Mouse (Mus musculus) liver, embryonic 14.5 days (tissue): ENCODE measurements around the gene Wnt7b. TPM values are rescaled to one million over a fixed set of nuclear protein-coding genes. Genes with fewer than 3 reads are reported as not detected.

Experiments
- ATAC-seq: fragments of 200-750 bp; cut with Nextera tagmentation; 2 replicates; pipeline ENCODE4 v1.8.0; 2017; ENCODE audit warnings: moderate number of reproducible peaks, mild to moderate bottlenecking, moderate library complexity; ENCODE audit not compliant: insufficient read depth
- DNase-seq, 3 experiments: peaks; one replicate each; pipeline ENCODE4 v3.0.0-alpha.2; 2012 to 2013; ENCODE audit warnings: low read depth in 3 of 3, low spot score in 3 of 3
- H3K27ac ChIP-seq: fragments of 300-500 bp; sonication (generic); 2 replicates; pipeline ENCODE4 v1.5.1; 2014; ENCODE audit warnings: moderate library complexity, mild to moderate bottlenecking, control low read depth, inconsistent platforms
- H3K27me3 ChIP-seq: fragments of 300-500 bp; sonication (generic); 2 replicates; pipeline ENCODE4 v1.6.1; 2014; ENCODE audit warnings: mild to moderate bottlenecking, low read length, moderate library complexity; ENCODE audit not compliant: control insufficient read depth, insufficient read depth
- H3K36me3 ChIP-seq: fragments of 300-500 bp; sonication (generic); replicated peaks from 2 replicates; pipeline ENCODE4 v1.6.1; 2014; ENCODE audit warnings: low read depth; ENCODE audit not compliant: control insufficient read depth, insufficient read depth
- H3K4me1 ChIP-seq, 2 experiments: fragments of 200-500 bp in 1 of 2; fragments of 300-500 bp in 1 of 2; sonication (generic) in 1 of 2; replicated peaks; 2 replicates each; pipeline ENCODE4 v1.6.1; 2012 to 2014; ENCODE audit warnings: antibody characterized with exemption in 1 of 2, inconsistent platforms in 1 of 2, low read length in 1 of 2; ENCODE audit not compliant: control insufficient read depth in 2 of 2, insufficient read depth in 2 of 2
- H3K4me2 ChIP-seq: fragments of 300-500 bp; sonication (generic); 2 replicates; pipeline ENCODE4 v1.6.1; 2014; ENCODE audit warnings: low read depth, mild to moderate bottlenecking, control low read depth, moderate library complexity
- H3K4me3 ChIP-seq, 2 experiments: fragments of 200-500 bp in 1 of 2; fragments of 300-500 bp in 1 of 2; sonication (generic) in 1 of 2; 2 replicates each; pipeline ENCODE4 v1.5.1; 2012 to 2014; ENCODE audit warnings: low read depth in 2 of 2, low read length in 2 of 2, mild to moderate bottlenecking in 2 of 2, control low read depth in 1 of 2, inconsistent platforms in 1 of 2, moderate library complexity in 1 of 2; ENCODE audit not compliant: insufficient read depth in 1 of 2
- H3K9ac ChIP-seq: fragments of 300-500 bp; sonication (generic); replicated peaks from 2 replicates; pipeline ENCODE4 v1.6.1; 2014; ENCODE audit warnings: mild to moderate bottlenecking, control low read depth, moderate library complexity
- H3K9me3 ChIP-seq: fragments of 300-500 bp; sonication (generic); 2 replicates; pipeline ENCODE4 v1.6.1; 2016; ENCODE audit warnings: low read length, mixed read lengths; ENCODE audit not compliant: control insufficient read depth
- CTCF ChIP-seq: IDR thresholded peaks from 2 replicates; pipeline ENCODE4 v1.5.1; 2016; ENCODE audit warnings: antibody characterized with exemption, low read depth, control low read depth
- EP300 ChIP-seq: IDR thresholded peaks from 2 replicates; pipeline ENCODE4 v1.6.1; 2016; ENCODE audit warnings: antibody characterized with exemption, low read depth
- WGBS: fragments of 180-500 bp; shearing (Covaris S2); extraction: QIAGEN DNeasy Blood & Tissue Kit; methylation state at CpG from one replicate; pipeline ENCODE4 v1.1.7; 2014; ENCODE audit not compliant: insufficient replicate concordance; 5-methylcytosine and 5-hydroxymethylcytosine counted together
- polyA plus RNA-seq, 2 experiments: library from polyadenylated mRNA; depleted of rRNA in 1 of 2; stranded (reverse) in 1 of 2; unstranded in 1 of 2; fragments of >200 nt; fragmentation: Nextera tagmentation in 1 of 2; extraction: Ambion mirVana in 1 of 2; gene quantifications; 2 replicates each; pipeline versions ENCODE4 v1.2.1 to v1.2.3; 2012 to 2014

The Wnt7b gene
- polyA plus RNA-seq, 2 experiments, result 0.03 to 0.08 TPM

- ATAC-seq, result no peak
- no peak overlapping the region for H3K27ac ChIP-seq
- H3K4me3 ChIP-seq, result no peak overlapping the region
- no peak overlapping the region for H3K4me2 ChIP-seq
- H3K36me3 ChIP-seq, result no peaks in the 10 kb centered on the region
- no peaks in the 10 kb centered on the region for H3K9me3 ChIP-seq
- TF ChIP-seq CTCF (no peak), EP300 (no peak)
- DNase-seq, result no peak
- WGBS, result 14% methylated on average over 21 of the region's 21 CpGs
- no peak overlapping the region for H3K9ac ChIP-seq
- H3K27me3 ChIP-seq, result peaks cover 3% of the 10 kb centered on the region
- no peaks in the 10 kb centered on the region for H3K4me1 ChIP-seq
These were observed 33.3 kb upstream of the Wnt7b start for GRCm38 (mm10) chr15:85615537-85616100.

DNA sequence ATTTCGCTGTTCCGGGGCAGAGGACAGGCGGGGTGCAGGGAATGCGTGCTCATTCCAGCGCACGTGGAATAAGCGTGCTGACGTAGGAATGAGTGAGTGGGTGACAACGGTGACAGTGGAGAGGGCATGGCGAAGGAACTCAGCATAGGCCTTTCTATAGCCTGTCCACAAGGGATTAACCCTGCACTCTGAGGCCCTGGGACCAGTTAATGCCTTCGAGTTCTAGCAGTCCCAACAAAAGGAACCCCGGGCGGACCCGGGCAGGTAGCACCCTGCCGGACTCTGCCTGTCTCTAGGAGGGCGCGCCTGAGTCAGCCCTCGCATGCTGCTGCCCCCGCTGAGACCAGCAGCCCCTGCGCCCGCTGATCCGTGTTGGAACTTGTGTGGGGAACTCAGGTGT, 32.8 kb upstream of the Wnt7b start:
- H3K4me1 ChIP-seq, result no peaks in the 10 kb centered on the region
- ATAC-seq (no peak), DNase-seq (no peak)
- WGBS, result 45% methylated on average over 22 of the region's 22 CpGs
- H3K27ac ChIP-seq, result no peak overlapping the region
- peaks cover 3% of the 10 kb centered on the region for H3K27me3 ChIP-seq
- H3K4me3 ChIP-seq, result no peak overlapping the region
- H3K9ac ChIP-seq, result no peak overlapping the region
- H3K36me3 ChIP-seq, result no peaks in the 10 kb centered on the region
- TF ChIP-seq EP300 (no peak), CTCF (no peak)
- no peaks in the 10 kb centered on the region for H3K9me3 ChIP-seq
- H3K4me2 ChIP-seq, result no peak overlapping the region

DNA sequence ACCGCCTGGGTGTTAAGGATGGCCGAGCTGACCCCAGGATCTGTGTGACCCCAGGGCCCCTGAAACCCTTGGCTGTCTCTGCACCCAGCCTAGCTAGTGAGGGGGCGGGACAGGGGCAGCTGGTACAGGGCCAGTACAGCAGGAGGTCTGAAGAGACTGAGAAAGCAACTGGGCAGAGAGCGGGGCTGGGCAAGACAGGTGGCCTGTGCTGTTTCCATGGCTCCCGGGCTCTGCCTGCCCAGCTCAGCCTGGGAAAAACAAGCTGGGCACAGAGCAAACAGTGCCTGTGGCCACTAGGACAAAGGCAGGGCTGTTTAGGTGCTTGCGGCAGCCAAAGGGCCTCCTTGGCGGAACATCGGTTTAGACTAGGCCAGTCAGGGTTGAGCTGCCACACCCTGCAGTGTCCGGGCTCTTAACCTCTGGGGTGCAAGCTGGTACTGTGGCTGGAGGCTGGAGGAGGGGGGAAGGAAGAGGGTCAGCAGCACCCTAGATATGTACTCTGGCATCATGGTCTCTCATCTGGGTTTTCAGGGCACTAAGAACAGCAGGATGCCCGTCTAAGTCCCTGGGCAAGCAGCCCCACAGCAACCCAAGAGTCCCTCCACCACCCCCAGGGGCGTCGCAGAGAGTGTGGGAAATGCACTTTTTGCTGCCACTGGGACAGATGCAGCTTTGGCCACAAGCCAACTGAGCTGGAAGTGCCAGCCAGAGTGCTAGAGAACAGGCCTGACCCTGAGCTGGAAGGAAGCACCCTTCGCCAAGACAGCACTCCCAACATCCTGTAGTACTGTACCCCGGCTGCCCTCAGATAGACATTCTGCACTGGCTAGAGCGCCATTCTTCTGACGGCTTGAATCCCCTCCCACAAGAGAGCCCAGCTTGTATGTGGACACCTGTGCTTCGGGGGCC, 31.3 kb upstream of the Wnt7b start:
- Histone ChIP-seq H3K9me3 (no peaks in the 10 kb centered on the region), H3K4me1 (no peaks in the 10 kb centered on the region), H3K36me3 (no peaks in the 10 kb centered on the region), H3K27ac (no peak overlapping the region), H3K27me3 (peaks cover 3% of the 10 kb centered on the region), H3K9ac (no peak overlapping the region), H3K4me2 (no peak overlapping the region), H3K4me3 (no peak overlapping the region)
- TF ChIP-seq CTCF (no peak), EP300 (no peak)
- 74% methylated on average over 17 of the region's 17 CpGs for WGBS
- DNase-seq (no peak), ATAC-seq (no peak)

GRCm38 (mm10) chr15:85612660-85613357, 30.5 kb upstream of the Wnt7b start:
- 50% methylated on average over 8 of the region's 8 CpGs for WGBS
- ATAC-seq (no peak), DNase-seq (no peak)
- no peak for TF ChIP-seq EP300
- peak; percentile 80 for TF ChIP-seq CTCF
- no peak overlapping the region for H3K4me2 ChIP-seq
- H3K4me1 ChIP-seq, result no peaks in the 10 kb centered on the region
- H3K9ac ChIP-seq, result no peak overlapping the region
- no peak overlapping the region for H3K4me3 ChIP-seq
- no peak overlapping the region for H3K27ac ChIP-seq
- H3K27me3 ChIP-seq, result peaks cover 3% of the 10 kb centered on the region
- H3K36me3 ChIP-seq, result no peaks in the 10 kb centered on the region
- H3K9me3 ChIP-seq, result no peaks in the 10 kb centered on the region
